8 mouse cellular contexts compared by ENCODE assay signal in the genomic region with DNA sequence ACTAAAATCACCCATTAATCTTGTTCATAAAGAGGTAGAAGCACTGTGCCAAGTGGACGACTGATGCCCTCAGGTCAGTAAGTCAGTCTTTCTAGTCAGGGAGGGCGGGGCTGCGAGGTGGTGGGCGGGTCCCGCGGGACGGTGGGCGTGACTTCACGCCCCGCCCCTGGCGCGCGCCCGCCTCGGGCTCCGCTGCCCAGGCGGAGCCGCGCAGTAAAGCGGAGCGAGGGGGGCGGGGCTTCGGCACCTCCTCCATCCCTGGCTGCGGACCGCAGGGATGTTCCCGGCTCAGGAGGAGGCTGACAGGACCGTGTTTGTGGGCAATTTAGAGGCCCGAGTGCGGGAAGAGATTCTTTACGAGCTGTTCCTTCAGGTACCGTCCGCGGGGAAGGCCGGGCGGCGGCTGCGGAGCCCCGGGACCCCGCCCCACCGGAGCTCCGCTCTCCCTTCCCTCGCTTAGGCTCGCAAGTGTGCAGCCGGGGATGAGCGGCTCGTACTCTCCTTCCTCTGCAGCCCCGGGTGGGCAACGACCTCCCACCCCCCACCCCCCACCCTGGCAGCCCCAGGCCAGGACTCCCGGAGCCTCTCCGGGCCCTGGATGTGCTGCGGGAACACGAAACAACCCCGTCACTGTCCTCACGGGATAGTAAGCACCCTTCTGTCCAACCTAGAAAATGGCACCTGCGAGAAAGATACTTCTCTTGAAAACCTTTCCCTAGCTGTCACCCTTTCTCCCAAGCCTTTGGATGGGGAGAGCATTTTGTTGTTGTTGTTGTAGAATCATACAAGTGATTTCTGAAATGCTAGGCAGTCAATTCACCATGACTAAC. TPM values are rescaled to one million over a fixed set of nuclear protein-coding genes. Genes with fewer than 3 reads are reported as not detected.
DNase-seq lines count a peak whose midpoint lies in the region; ATAC-seq and TF ChIP-seq lines count a peak whose summit lies in the region.

A gene (plus strand): TSS at position 174 of the 830 bp plus-strand sequence.

- peak within 1 kb of the TSS; percentile 80 to 86 for H3K4me3 ChIP-seq in ES-E14 (ENCODE audit: insufficient read depth in 1 of 2, low read depth in 1 of 2, low read length in 2 of 2, poor library complexity in 1 of 2, severe bottlenecking in 1 of 2)
- peak within 1 kb of the TSS; percentile 91 for H3K4me3 ChIP-seq in cerebellum, adult 2 months (replicated peaks; ENCODE audit: insufficient read depth, low read depth, low read length)
- H3K4me3 ChIP-seq in forebrain, embryonic 16.5 days (replicated peaks; ENCODE audit: low read length): peak within 1 kb of the TSS; percentile 89
- H3K4me3 ChIP-seq in neural tube, embryonic 14.5 days (ENCODE audit: low read depth, low read length): peak within 1 kb of the TSS; percentile 71
- peak within 1 kb of the TSS; percentile 98 for H3K4me3 ChIP-seq in testis, adult 2 months (ENCODE audit: control insufficient read depth, low read depth, low read length)

- ATAC-seq in forebrain, embryonic 16.5 days: peak; percentile 96
- peak; percentile 96 for ATAC-seq in neural tube, embryonic 14.5 days (ENCODE audit: low read depth)

- H3K9me3 ChIP-seq in ES-E14 (ENCODE audit: control insufficient read depth, insufficient read depth, low read depth, low read length): no peaks in the 10 kb centered on the region
- H3K9me3 ChIP-seq in forebrain, embryonic 16.5 days (ENCODE audit: control insufficient read depth, low read length): no peaks in the 10 kb centered on the region
- no peaks in the 10 kb centered on the region for H3K9me3 ChIP-seq in neural tube, embryonic 14.5 days (ENCODE audit: control insufficient read depth, low read length)

- in situ Hi-C loops in ES-E14 (cut with MboI; ENCODE audit: low sequenced_read_pairs in 2 of 2, unreplicated experiment in 2 of 2): no loop called here

- peak within 1 kb of the TSS; percentile 92 for H3K4me2 ChIP-seq in forebrain, embryonic 16.5 days (ENCODE audit: low read length)
- peak within 1 kb of the TSS; percentile 73 for H3K4me2 ChIP-seq in neural tube, embryonic 14.5 days (ENCODE audit: low read depth, low read length)

- peak; percentile 56 for DNase-seq in ES-E14 (ENCODE audit: low read depth, low spot score)
- peak; percentile 81 to 83 for DNase-seq in cerebellum, adult 2 months
- DNase-seq in heart, postnatal 25 days (ENCODE audit: low spot score): peak; percentile 33
- peak; percentile 68 to 88 for DNase-seq in layer of hippocampus, adult 18-20 months (ENCODE audit: low spot score in 2 of 2)
- DNase-seq in lung, adult 18-20 months: peak; percentile 71 to 75

- H3K4me1 ChIP-seq in ES-E14 (ENCODE audit: control insufficient read depth in 2 of 2, insufficient read depth in 2 of 2, low read length in 2 of 2, poor library complexity in 1 of 2): no peaks in the 10 kb centered on the region
- H3K4me1 ChIP-seq in cerebellum, adult 2 months (ENCODE audit: control insufficient read depth, insufficient read depth, low read length): no peaks in the 10 kb centered on the region
- peaks cover 7% of the 10 kb centered on the region for H3K4me1 ChIP-seq in forebrain, embryonic 16.5 days (replicated peaks; ENCODE audit: control insufficient read depth, insufficient read depth, low read length)
- peaks cover 3% of the 10 kb centered on the region; the same call in 1 of the 2 replicates for H3K4me1 ChIP-seq in neural tube, embryonic 14.5 days (ENCODE audit: control insufficient read depth, insufficient read depth, low read length)
- no peaks in the 10 kb centered on the region; the same call in 1 of the 2 replicates for H3K4me1 ChIP-seq in testis, adult 2 months (ENCODE audit: control insufficient read depth, insufficient read depth, low read length)

- H3K27me3 ChIP-seq in cerebellum, adult 2 months (ENCODE audit: control insufficient read depth, insufficient read depth, low read length): no peaks in the 10 kb centered on the region
- peaks cover 3% of the 10 kb centered on the region; the same call in 1 of the 2 replicates for H3K27me3 ChIP-seq in forebrain, embryonic 16.5 days (replicated peaks; ENCODE audit: control insufficient read depth, insufficient read depth, low read length)
- H3K27me3 ChIP-seq in neural tube, embryonic 14.5 days (ENCODE audit: control insufficient read depth, insufficient read depth, low read length): no peaks in the 10 kb centered on the region
- no peaks in the 10 kb centered on the region for H3K27me3 ChIP-seq in testis, adult 2 months (ENCODE audit: control insufficient read depth, insufficient read depth, low read length)

- no peaks in the 10 kb centered on the region for H3K36me3 ChIP-seq in ES-E14 (ENCODE audit: control insufficient read depth, insufficient read depth, low read length, poor library complexity, severe bottlenecking)
- H3K36me3 ChIP-seq in forebrain, embryonic 16.5 days (ENCODE audit: control insufficient read depth, insufficient read depth): no peaks in the 10 kb centered on the region
- no peaks in the 10 kb centered on the region for H3K36me3 ChIP-seq in neural tube, embryonic 14.5 days (ENCODE audit: control insufficient read depth, insufficient read depth, low read length)
- H3K36me3 ChIP-seq in testis, adult 2 months (ENCODE audit: control insufficient read depth, insufficient read depth, low read length): no peaks in the 10 kb centered on the region

- no peak for TF ChIP-seq CTCF in cerebellum, adult 2 months (IDR thresholded peaks at IDR 0.05; ENCODE audit: borderline replicate concordance, insufficient read depth, low read depth, low read length)
- no peak for TF ChIP-seq CTCF in testis, adult 2 months (IDR thresholded peaks at IDR 0.05; ENCODE audit: control insufficient read depth, insufficient read depth, insufficient replicate concordance, low read depth, low read length)

- intact Hi-C loops in heart, postnatal 25 days (cut with DNase I): no loop called here

- under 1% methylated on average over 55 of the region's 55 CpGs for whole genome bisulfite sequencing in cerebellum, adult 2 months
- under 1% methylated on average over 53 of the region's 55 CpGs for WGBS in forebrain, embryonic 16.5 days
- under 1% methylated on average over 45 of the region's 55 CpGs for WGBS in neural tube, embryonic 14.5 days

- H3K9ac ChIP-seq in ES-E14 (ENCODE audit: insufficient read depth, low read depth, low read length, poor library complexity, severe bottlenecking): 0 out of 2 replicates have a peak within 1 kb of the TSS, but pooled peaks have one; percentile 47
- H3K9ac ChIP-seq in forebrain, embryonic 16.5 days (replicated peaks; ENCODE audit: low read depth, low read length): peak within 1 kb of the TSS; percentile 80
- peak within 1 kb of the TSS; percentile 58 for H3K9ac ChIP-seq in neural tube, embryonic 14.5 days (replicated peaks; ENCODE audit: low read depth, low read length)

- H3K27ac ChIP-seq in ES-E14 (ENCODE audit: insufficient read depth, low read depth, low read length, poor library complexity, severe bottlenecking): no peak within 1 kb of the TSS
- H3K27ac ChIP-seq in cerebellum, adult 2 months (ENCODE audit: insufficient read depth, low read length): no peak within 1 kb of the TSS
- H3K27ac ChIP-seq in forebrain, embryonic 16.5 days (ENCODE audit: low read length): no peak within 1 kb of the TSS; the same call in 1 of the 2 replicates
- H3K27ac ChIP-seq in neural tube, embryonic 14.5 days (ENCODE audit: low read depth, low read length): peak within 1 kb of the TSS; percentile 61
- H3K27ac ChIP-seq in testis, adult 2 months (ENCODE audit: control insufficient read depth, insufficient read depth, low read depth, low read length): peak within 1 kb of the TSS; percentile 67

- TF ChIP-seq POLR2A in cerebellum, adult 2 months (IDR thresholded peaks at IDR 0.05; ENCODE audit: borderline replicate concordance, insufficient read depth, low read length): peak; percentile 26; the same call in 1 of the 2 replicates
- peak; percentile 44; the same call in 1 of the 2 replicates for TF ChIP-seq POLR2A in testis, adult 2 months (IDR thresholded peaks at IDR 0.05; ENCODE audit: control insufficient read depth, low read depth, low read length)

TF ChIP-seq in ES-E14, 5 proteins besides CTCF, POLR2A, EP300 and RAD21:
- no peak for TF ChIP-seq MAFK (IDR thresholded peaks at IDR 0.05; ENCODE audit: insufficient read depth, low read depth, low read length)
- TF ChIP-seq ZC3H11A (IDR thresholded peaks at IDR 0.05; ENCODE audit: borderline replicate concordance, low read depth, low read length): no peak
- no peak for TF ChIP-seq ZNF384 (IDR thresholded peaks at IDR 0.05; ENCODE audit: low read depth, low read length)
- TF ChIP-seq CHD2 (IDR thresholded peaks at IDR 0.05; ENCODE audit: low read depth, low read length): no peak
- TF ChIP-seq HCFC1 (IDR thresholded peaks at IDR 0.05; ENCODE audit: borderline replicate concordance, insufficient read depth, low read length): no peak

RNA-seq across cellular contexts. Expression of the gene that starts here (rescaled TPM):
- total RNA-seq in ES-E14 (2012; rRNA removed): 0.13 TPM in 1 of 2 replicates, not detected in the other
- polyA plus RNA-seq in cerebellum, adult 2 months (2012; rRNA removed): 3.3 and 3.6 TPM in 2 replicates
- polyA plus RNA-seq in forebrain, embryonic 16.5 days (2015; fragmentation: Nextera tagmentation; extraction: Ambion mirVana): 0.67 and 1.5 TPM in 2 replicates
- not detected for total RNA-seq in heart, postnatal 25 days (2021)
- 1 to 10 TPM; 5.3 to 6.3 TPM for total RNA-seq in layer of hippocampus, adult 18-20 months (2021)
- 3.5 and 4.0 TPM in 2 replicates for polyA plus RNA-seq in neural tube, embryonic 14.5 days (2014; fragmentation: Nextera tagmentation; extraction: Ambion mirVana)
- 4.5 and 4.7 TPM in 2 replicates for polyA plus RNA-seq in testis, adult 2 months (2012; rRNA removed)

Comparison
In these comparisons a context has a peak if more than half of its experiments do, and no peak if none do; other contexts are left out.
1. Peak in DNase-seq, H3K4me3 ChIP-seq and H3K9ac ChIP-seq in ES-E14; RNA of the gene not detected or under 1 TPM.
2. Peak in DNase-seq in heart, postnatal 25 days; RNA of the gene not detected or under 1 TPM.
3. H3K27ac ChIP-seq: peak in neural tube, embryonic 14.5 days (single experiment) and testis, adult 2 months (single experiment); none in ES-E14 (single experiment), cerebellum, adult 2 months (single experiment) and forebrain, embryonic 16.5 days (single experiment).
4. Peak in every context shown above with its lines, with median percentiles within 50 percentile points of each other: DNase-seq, H3K4me3 ChIP-seq and H3K9ac ChIP-seq.